Comparison of ENCODE assay signal across 18 mouse cellular contexts in the genomic region with DNA sequence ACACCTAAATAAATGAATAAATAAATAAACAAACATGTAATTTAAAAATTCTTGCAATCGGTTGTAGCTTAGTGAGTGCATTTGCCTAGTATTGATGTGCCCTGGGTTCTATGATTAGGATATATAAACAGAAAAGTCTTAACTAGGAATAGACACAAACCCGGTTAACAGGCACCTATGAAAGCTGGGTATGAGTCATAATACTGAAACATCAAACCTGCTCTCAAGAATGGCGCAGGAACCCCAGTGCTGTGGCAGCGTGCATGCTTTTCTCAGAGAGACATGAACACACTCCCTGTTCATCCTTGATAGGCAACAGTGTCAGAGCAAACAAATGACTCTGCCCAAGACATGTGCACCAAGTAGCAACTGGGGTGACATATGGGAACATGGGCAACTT. TPM values are rescaled to one million over a fixed set of nuclear protein-coding genes. Genes with fewer than 3 reads are reported as not detected.
"Had no signal": no experiment of that assay in that cellular context is flagged by ENCODE, and none has a peak within 500 bp of the region (broad histone marks: within the 10 kb centered on the region; RNA-seq: fewer than 3 reads in every experiment).

No protein-coding gene starts in this region.

- H3K9me3 ChIP-seq: neural tube, embryonic 12.5 days; neural tube, embryonic 13.5 days; neural tube, embryonic 15.5 days; stomach, embryonic 15.5 days had no signal

- H3K27me3 ChIP-seq: neural tube, embryonic 12.5 days; neural tube, embryonic 15.5 days; stomach, embryonic 15.5 days had no signal

- H3K27ac ChIP-seq: neural tube, embryonic 12.5 days; neural tube, embryonic 13.5 days; neural tube, embryonic 15.5 days; stomach, embryonic 15.5 days; stomach, postnatal 0 days had no signal

- DNase-seq: retina, postnatal 1 day; right cerebral cortex, adult 18-20 months; right cerebral cortex, postnatal 14 days; right cerebral cortex, postnatal 25 days; right cerebral cortex, postnatal 4 days; spleen, adult 18-20 months; thymus, adult 18-20 months; thymus, adult 2 months; thymus, postnatal 14 days; thymus, postnatal 25 days; thymus, postnatal 36 days; thymus, postnatal 4 days had no signal

- H3K4me1 ChIP-seq: neural tube, embryonic 12.5 days; neural tube, embryonic 13.5 days; neural tube, embryonic 15.5 days; stomach, embryonic 15.5 days had no signal

- H3K4me3 ChIP-seq: neural tube, embryonic 12.5 days; neural tube, embryonic 13.5 days; neural tube, embryonic 15.5 days; stomach, embryonic 15.5 days had no signal

- H3K36me3 ChIP-seq: neural tube, embryonic 12.5 days; neural tube, embryonic 13.5 days; neural tube, embryonic 15.5 days; stomach, embryonic 15.5 days had no signal

- H3K4me2 ChIP-seq: neural tube, embryonic 12.5 days; neural tube, embryonic 13.5 days; neural tube, embryonic 15.5 days; stomach, embryonic 15.5 days had no signal

- H3K9ac ChIP-seq: neural tube, embryonic 12.5 days; neural tube, embryonic 13.5 days; neural tube, embryonic 15.5 days; stomach, embryonic 15.5 days had no signal

RNA-seq across cellular contexts. Expression of gene Spns3, which starts 47.5 kb away (rescaled TPM):
- polyA plus RNA-seq: neural tube, embryonic 12.5 days; stomach, embryonic 14.5 days had no signal
